Comparison of ENCODE assay signal across 11 mouse cellular contexts in genomic region chr7:36708823-36709222, GRCm38 (mm10). TPM values are rescaled to one million over a fixed set of nuclear protein-coding genes. Genes with fewer than 3 reads are reported as not detected.
DNase-seq lines count a peak whose midpoint lies in the region; ATAC-seq lines count a peak whose summit lies in the region.
"Had no signal": no experiment of that assay in that cellular context is flagged by ENCODE, and none has a peak within 500 bp of the region (broad histone marks: within the 10 kb centered on the region; RNA-seq: fewer than 3 reads in every experiment).

No protein-coding gene starts in this region.

- peaks cover 69% of the 10 kb centered on the region for H3K4me1 ChIP-seq in forebrain, embryonic 13.5 days
- H3K4me1 ChIP-seq in forebrain, embryonic 14.5 days (ENCODE audit: control insufficient read depth, insufficient read depth, low read length), result peaks cover 40% of the 10 kb centered on the region
- H3K4me1 ChIP-seq in lung, embryonic 15.5 days, result peaks cover 41% of the 10 kb centered on the region
- H3K4me1 ChIP-seq in intestine, embryonic 15.5 days (replicated peaks), result peaks cover 19% of the 10 kb centered on the region
- peaks cover 73% of the 10 kb centered on the region for H3K4me1 ChIP-seq in neural tube, embryonic 15.5 days
- H3K4me1 ChIP-seq: liver, embryonic 15.5 days had no signal

- ATAC-seq in forebrain, embryonic 13.5 days, result no peak
- no peak for ATAC-seq in forebrain, embryonic 14.5 days
- ATAC-seq in lung, embryonic 15.5 days (ENCODE audit: borderline replicate concordance, extremely low read depth, low FRiP score, low TSS enrichment), result peak; percentile 54; the same call in 1 of the 2 replicates
- ATAC-seq in intestine, embryonic 15.5 days, result no peak
- ATAC-seq in neural tube, embryonic 15.5 days (ENCODE audit: low FRiP score), result no peak

- H3K36me3 ChIP-seq in forebrain, embryonic 13.5 days (ENCODE audit: poor library complexity, severe bottlenecking), result no peaks in the 10 kb centered on the region
- H3K36me3 ChIP-seq in forebrain, embryonic 14.5 days (ENCODE audit: control insufficient read depth, insufficient read depth, low read length), result no peaks in the 10 kb centered on the region
- H3K36me3 ChIP-seq in lung, embryonic 15.5 days, result no peaks in the 10 kb centered on the region
- H3K36me3 ChIP-seq in intestine, embryonic 15.5 days, result no peaks in the 10 kb centered on the region
- no peaks in the 10 kb centered on the region for H3K36me3 ChIP-seq in neural tube, embryonic 15.5 days
- H3K36me3 ChIP-seq: heart, embryonic 15.5 days; liver, embryonic 15.5 days had no signal

- no peak for DNase-seq in forebrain, embryonic 14.5 days (ENCODE audit: low spot score)
- no peak for DNase-seq in lung, postnatal 25 days (ENCODE audit: low spot score)
- no peak for DNase-seq in cerebellum, postnatal 36 days
- no peak for DNase-seq in heart, adult 11 months
- DNase-seq: thymus, postnatal 36 days had no signal

- no peaks in the 10 kb centered on the region for H3K27me3 ChIP-seq in forebrain, embryonic 13.5 days
- H3K27me3 ChIP-seq in forebrain, embryonic 14.5 days (replicated peaks; ENCODE audit: control insufficient read depth, insufficient read depth, low read length), result no peaks in the 10 kb centered on the region
- H3K27me3 ChIP-seq in lung, embryonic 15.5 days, result no peaks in the 10 kb centered on the region
- H3K27me3 ChIP-seq in intestine, embryonic 15.5 days (replicated peaks), result no peaks in the 10 kb centered on the region
- H3K27me3 ChIP-seq in neural tube, embryonic 15.5 days (replicated peaks), result no peaks in the 10 kb centered on the region
- H3K27me3 ChIP-seq: heart, embryonic 15.5 days; liver, embryonic 15.5 days had no signal

- WGBS in forebrain, embryonic 13.5 days, result 40% methylated on average over 3 of the region's 3 CpGs
- 40% methylated on average over 3 of the region's 3 CpGs for WGBS in forebrain, embryonic 14.5 days
- 13% methylated on average over 3 of the region's 3 CpGs for WGBS in lung, embryonic 15.5 days
- 29% methylated on average over 3 of the region's 3 CpGs for whole genome bisulfite sequencing in intestine, embryonic 15.5 days
- 16% methylated on average over 3 of the region's 3 CpGs for WGBS in neural tube, embryonic 15.5 days

- H3K9me3 ChIP-seq in forebrain, embryonic 13.5 days (replicated peaks), result no peaks in the 10 kb centered on the region
- H3K9me3 ChIP-seq in forebrain, embryonic 14.5 days (replicated peaks; ENCODE audit: control insufficient read depth, low read length), result no peaks in the 10 kb centered on the region
- no peaks in the 10 kb centered on the region for H3K9me3 ChIP-seq in lung, embryonic 15.5 days
- no peaks in the 10 kb centered on the region for H3K9me3 ChIP-seq in intestine, embryonic 15.5 days
- no peaks in the 10 kb centered on the region for H3K9me3 ChIP-seq in neural tube, embryonic 15.5 days (replicated peaks)
- H3K9me3 ChIP-seq: heart, embryonic 15.5 days; liver, embryonic 15.5 days had no signal

- no peak overlapping the region for H3K27ac ChIP-seq in forebrain, embryonic 13.5 days
- no peak overlapping the region for H3K27ac ChIP-seq in forebrain, embryonic 14.5 days (ENCODE audit: low read depth, low read length)
- peak overlapping the region; percentile 83 for H3K27ac ChIP-seq in lung, embryonic 15.5 days
- H3K27ac ChIP-seq in intestine, embryonic 15.5 days, result peak overlapping the region; percentile 78
- peak overlapping the region; percentile 83 for H3K27ac ChIP-seq in neural tube, embryonic 15.5 days (replicated peaks)
- H3K27ac ChIP-seq: liver, embryonic 15.5 days had no signal

- no peak overlapping the region for H3K9ac ChIP-seq in forebrain, embryonic 13.5 days
- H3K9ac ChIP-seq in forebrain, embryonic 14.5 days (ENCODE audit: low read length), result no peak overlapping the region
- no peak overlapping the region for H3K9ac ChIP-seq in lung, embryonic 15.5 days
- H3K9ac ChIP-seq in intestine, embryonic 15.5 days, result no peak overlapping the region
- peak overlapping the region; percentile 43; the same call in 1 of the 2 replicates for H3K9ac ChIP-seq in neural tube, embryonic 15.5 days (replicated peaks)
- H3K9ac ChIP-seq: liver, embryonic 15.5 days had no signal

- H3K4me2 ChIP-seq in forebrain, embryonic 13.5 days, result peak overlapping the region; percentile 51; the same call in 1 of the 2 replicates
- no peak overlapping the region for H3K4me2 ChIP-seq in forebrain, embryonic 14.5 days (ENCODE audit: low read length)
- H3K4me2 ChIP-seq in lung, embryonic 15.5 days, result peak overlapping the region; percentile 55
- H3K4me2 ChIP-seq in intestine, embryonic 15.5 days (replicated peaks), result peak overlapping the region; percentile 51
- peak overlapping the region; percentile 61 for H3K4me2 ChIP-seq in neural tube, embryonic 15.5 days

- H3K4me3 ChIP-seq in forebrain, embryonic 13.5 days, result no peak overlapping the region
- no peak overlapping the region for H3K4me3 ChIP-seq in forebrain, embryonic 14.5 days (ENCODE audit: low read depth, low read length)
- peak overlapping the region; percentile 28; the same call in 1 of the 2 replicates for H3K4me3 ChIP-seq in lung, embryonic 15.5 days
- H3K4me3 ChIP-seq in intestine, embryonic 15.5 days (replicated peaks), result no peak overlapping the region
- H3K4me3 ChIP-seq in neural tube, embryonic 15.5 days (replicated peaks), result peak overlapping the region; percentile 30
- H3K4me3 ChIP-seq: liver, embryonic 15.5 days had no signal

RNA-seq across cellular contexts. Expression of gene Tshz3, which starts 10.9 kb away (rescaled TPM):
- 11.3 TPM in 2 replicates for polyA plus RNA-seq in forebrain, embryonic 13.5 days (2015; fragmentation: Nextera tagmentation; extraction: Ambion mirVana)
- 10.3 and 13.7 TPM in 2 replicates for polyA plus RNA-seq in forebrain, embryonic 14.5 days (2014; fragmentation: Nextera tagmentation; extraction: Ambion mirVana)
- polyA plus RNA-seq in lung, embryonic 15.5 days (2015; fragmentation: Nextera tagmentation; extraction: Ambion mirVana), result 10.0 and 10.9 TPM in 2 replicates
- 10.2 and 11.2 TPM in 2 replicates for polyA plus RNA-seq in intestine, embryonic 15.5 days (2015; fragmentation: Nextera tagmentation; extraction: Ambion mirVana)
- polyA plus RNA-seq in neural tube, embryonic 15.5 days (2015; fragmentation: Nextera tagmentation; extraction: Ambion mirVana), result 56.8 and 62.7 TPM in 2 replicates

Comparison
In these comparisons a context has a peak if more than half of its experiments do, and no peak if none do; other contexts are left out.
1. H3K27ac ChIP-seq: peak in lung, embryonic 15.5 days (single experiment), intestine, embryonic 15.5 days (single experiment) and neural tube, embryonic 15.5 days (single experiment); none in forebrain, embryonic 13.5 days (single experiment) and forebrain, embryonic 14.5 days (single experiment).
2. H3K4me3 ChIP-seq: peak in lung, embryonic 15.5 days (single experiment) and neural tube, embryonic 15.5 days (single experiment); none in forebrain, embryonic 13.5 days (single experiment), forebrain, embryonic 14.5 days (single experiment) and intestine, embryonic 15.5 days (single experiment).